Mouse (Mus musculus) CH12.LX (cell line): ENCODE results near the gene Smg9.

Source experiments
- CHD1 ChIP-seq: IDR thresholded peaks from 2 replicates; pipeline ENCODE4 v1.6.1; 2012; ENCODE audit warnings: low read depth, low read length, improper control_type of control experiment, inconsistent platforms
- CTCF ChIP-seq, 2 experiments: IDR thresholded peaks in 1 of 2; conservative IDR thresholded peaks in 1 of 2; 2 replicates each; pipeline ENCODE4 v1.5.1; 2011 to 2012; ENCODE audit warnings: low read depth in 2 of 2, low read length in 2 of 2, improper control_type of control experiment in 1 of 2, inconsistent platforms in 1 of 2, mild to moderate bottlenecking in 1 of 2, moderate library complexity in 1 of 2
- E2F4 ChIP-seq: IDR thresholded peaks from 2 replicates; pipeline ENCODE4 v1.6.1; 2011; ENCODE audit warnings: low read depth, low read length, improper control_type of control experiment; ENCODE audit not compliant: insufficient replicate concordance
- ELF1 ChIP-seq: IDR thresholded peaks from 2 replicates; pipeline ENCODE4 v1.6.1; 2014; ENCODE audit warnings: low read depth, mild to moderate bottlenecking, inconsistent platforms, low read length, improper control_type of control experiment
- HCFC1 ChIP-seq: IDR thresholded peaks from 2 replicates; pipeline ENCODE4 v1.6.1; 2012; ENCODE audit warnings: low read depth, mild to moderate bottlenecking, inconsistent platforms, low read length, improper control_type of control experiment
- JUND ChIP-seq: conservative IDR thresholded peaks from 2 replicates; pipeline ENCODE4 v1.6.1; 2011; ENCODE audit warnings: low read depth, low read length, improper control_type of control experiment
- MAX ChIP-seq: IDR thresholded peaks from 2 replicates; pipeline ENCODE4 v1.6.1; 2011; ENCODE audit warnings: low read length, improper control_type of control experiment
- SIN3A ChIP-seq: IDR thresholded peaks from 2 replicates; pipeline ENCODE4 v1.6.1; 2012; ENCODE audit warnings: low read length, improper control_type of control experiment, inconsistent platforms
- SMC3 ChIP-seq: IDR thresholded peaks from 2 replicates; pipeline ENCODE4 v1.6.1; 2011; ENCODE audit warnings: low read depth, low read length, improper control_type of control experiment
- TBP ChIP-seq: conservative IDR thresholded peaks from 2 replicates; pipeline ENCODE4 v1.6.1; 2011; ENCODE audit warnings: low read depth, low read length, improper control_type of control experiment
- ZC3H11A ChIP-seq: IDR thresholded peaks from 2 replicates; pipeline ENCODE4 v1.6.1; 2012; ENCODE audit warnings: low read depth, mild to moderate bottlenecking, inconsistent platforms, low read length, improper control_type of control experiment
- ZKSCAN1 ChIP-seq: IDR thresholded peaks from 2 replicates; pipeline ENCODE4 v1.6.1; 2012; ENCODE audit warnings: low read depth, inconsistent platforms, low read length, improper control_type of control experiment, borderline replicate concordance

DNA sequence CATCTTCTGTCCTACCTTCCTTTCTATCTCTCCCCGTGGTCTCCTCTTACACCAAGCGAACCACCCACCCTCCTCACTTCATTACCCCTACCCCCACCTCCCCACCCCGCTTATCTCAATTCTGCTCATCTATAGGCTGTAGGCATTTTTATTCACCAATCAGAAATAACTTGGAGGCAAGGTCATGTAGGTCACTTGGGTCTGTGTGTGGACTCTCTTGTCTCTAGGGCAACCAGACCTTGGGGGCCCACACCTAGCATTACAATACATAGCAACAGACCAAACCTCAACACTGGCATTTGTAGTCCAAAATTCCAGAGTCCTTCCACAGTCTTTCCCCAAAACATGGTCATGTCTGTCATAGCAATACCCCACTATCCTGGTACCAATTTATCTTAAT lies 11.4 kb downstream of the Smg9 start:
- TF ChIP-seq JUND (no peak), TBP (no peak), CTCF (conservative IDR thresholded peaks at IDR 0.05 in 1 of 2, IDR thresholded peaks at IDR 0.05 in 1 of 2; ENCODE audit: low read depth in 2 of 2, low read length in 2 of 2) (no peak), CHD1 (no peak), HCFC1 (no peak), SIN3A (no peak), MAX (no peak), SMC3 (no peak), ZKSCAN1 (no peak), E2F4 (no peak), ZC3H11A (no peak), ELF1 (no peak)
